Mouse (Mus musculus): Measurements from ENCODE around the gene Tmem117.

The Tmem117 gene

DNA sequence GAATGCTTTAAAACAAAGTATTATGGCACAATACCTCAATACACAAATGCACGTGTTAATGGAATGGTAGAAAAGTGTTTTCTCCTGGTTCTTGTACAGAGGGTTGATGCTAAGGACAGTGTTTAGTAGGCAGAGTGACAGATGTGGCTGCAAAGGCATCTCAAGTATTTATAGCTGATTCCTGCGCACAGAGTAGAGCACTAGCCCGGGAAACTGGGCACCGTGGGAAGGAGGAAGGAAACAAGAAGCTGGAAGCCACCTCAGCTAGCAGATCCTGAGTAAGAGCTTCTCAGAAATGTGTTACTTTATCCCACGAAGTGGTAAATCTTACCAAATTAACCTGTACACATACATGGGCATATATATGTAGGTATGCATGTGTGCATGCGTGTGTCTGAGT, 395.4 kb downstream of the Tmem117 start:
- DNase-seq (ENCODE audit: low read depth, low spot score) = no peak

GRCm38 (mm10) chr15:95028862-95029486, 399.9 kb downstream of the Tmem117 start:
- DNase-seq (ENCODE audit: low read depth, low spot score) = no peak

GRCm38 (mm10) chr15:95029487-95029875, 400.4 kb downstream of the Tmem117 start:
- no peak for DNase-seq (ENCODE audit: low read depth, low spot score)

DNA sequence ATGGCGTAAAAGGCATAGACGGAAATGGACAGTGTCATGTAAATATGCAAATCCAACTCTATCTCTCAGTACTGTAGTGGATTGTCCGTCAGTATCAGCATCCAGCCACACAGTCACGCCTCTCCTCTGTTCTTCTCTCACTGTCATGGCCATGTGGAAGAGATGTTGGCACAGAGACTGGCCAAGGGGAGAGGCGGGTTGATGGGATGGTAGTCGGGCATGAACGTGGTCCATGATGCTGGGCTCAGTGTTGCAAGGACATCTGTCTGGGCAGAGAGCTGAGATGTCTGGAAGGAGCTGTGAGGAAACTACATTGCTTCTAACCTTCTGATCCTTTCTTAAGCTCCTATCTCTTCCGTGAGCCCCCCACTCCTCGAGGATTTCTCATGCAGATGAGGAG, 413.4 kb downstream of the Tmem117 start:
- DNase-seq (ENCODE audit: low read depth, low spot score) = no peak

DNA sequence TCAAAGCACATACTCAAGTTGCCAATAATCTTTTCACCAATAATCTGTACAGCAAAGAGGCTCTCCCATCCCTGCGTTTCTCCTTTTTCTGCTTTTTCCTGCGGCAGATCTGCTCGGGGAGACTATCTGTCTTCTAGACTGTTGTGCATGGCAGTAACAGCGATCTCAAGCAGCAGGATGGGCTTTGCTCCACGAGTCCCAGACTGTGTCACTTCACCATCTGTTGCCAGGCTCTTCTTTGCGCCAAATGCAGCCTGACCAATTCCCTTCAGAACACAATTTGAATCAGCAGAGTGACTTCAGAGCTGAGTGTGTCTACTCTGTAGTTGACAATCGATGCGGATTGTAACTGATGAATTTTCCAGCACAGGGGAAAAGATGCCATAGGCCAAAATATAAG, 415.0 kb downstream of the Tmem117 start:
- no peak for DNase-seq (ENCODE audit: low read depth, low spot score)

- no peak for DNase-seq (ENCODE audit: low read depth, low spot score)
Measured at GRCm38 (mm10) chr15:95047486-95047885, 418.5 kb downstream of the Tmem117 start.

DNA sequence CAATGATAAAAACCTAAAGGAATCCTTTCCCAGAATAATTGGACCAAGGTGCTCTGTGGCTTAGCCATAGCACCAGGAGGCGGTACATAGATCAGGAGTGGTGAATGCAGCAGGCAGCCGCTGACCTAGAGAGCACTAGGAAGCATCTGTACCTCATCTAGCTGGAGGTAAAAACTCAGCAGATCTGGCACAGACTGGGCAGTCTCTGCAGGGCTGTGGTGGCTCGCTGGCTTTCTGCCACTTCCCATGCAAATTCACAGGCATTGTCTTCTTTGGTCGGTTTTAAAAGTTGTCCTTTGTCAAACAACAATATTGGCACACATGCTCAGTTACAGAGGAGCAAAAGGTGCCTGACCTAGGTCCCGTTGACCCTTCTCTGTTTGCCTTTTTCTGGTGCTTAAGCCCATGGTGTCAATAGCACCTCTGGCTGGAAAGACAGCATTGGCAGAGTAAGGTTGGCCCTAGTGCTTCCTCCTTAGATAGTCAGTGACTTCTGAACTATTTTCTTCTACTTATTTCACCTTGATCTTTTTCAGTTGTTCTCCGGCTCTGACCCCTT, 420.2 kb downstream of the Tmem117 start:
- no peak for DNase-seq (ENCODE audit: low read depth, low spot score)

DNA sequence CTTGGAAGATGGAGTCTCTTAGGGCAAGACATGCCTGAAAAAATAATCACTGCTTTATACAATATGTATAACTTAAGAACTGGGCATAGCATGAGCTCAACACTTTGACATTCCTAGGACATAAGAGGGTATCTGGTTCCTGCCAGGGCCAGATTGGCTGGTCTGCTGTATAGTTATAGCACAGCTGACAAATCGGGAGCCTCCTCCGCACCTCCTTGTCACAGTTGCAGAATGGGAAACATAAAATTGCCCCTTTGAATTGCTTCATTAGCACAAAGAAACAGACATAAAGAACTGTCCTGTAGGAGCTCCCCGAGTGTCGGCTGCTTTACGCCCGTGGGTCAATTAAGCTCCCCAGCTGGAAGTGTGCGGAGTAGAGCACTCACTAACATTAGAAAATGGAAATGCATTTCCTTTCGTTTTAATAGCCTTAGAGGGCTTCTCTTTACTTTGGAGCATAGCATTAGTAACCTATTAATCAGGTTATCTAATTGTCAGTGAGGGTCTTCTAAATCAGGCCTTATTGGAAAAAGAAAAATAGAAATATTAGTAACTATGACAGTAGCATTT, 426.1 kb downstream of the Tmem117 start:
- no peak for DNase-seq (ENCODE audit: low read depth, low spot score)

DNA sequence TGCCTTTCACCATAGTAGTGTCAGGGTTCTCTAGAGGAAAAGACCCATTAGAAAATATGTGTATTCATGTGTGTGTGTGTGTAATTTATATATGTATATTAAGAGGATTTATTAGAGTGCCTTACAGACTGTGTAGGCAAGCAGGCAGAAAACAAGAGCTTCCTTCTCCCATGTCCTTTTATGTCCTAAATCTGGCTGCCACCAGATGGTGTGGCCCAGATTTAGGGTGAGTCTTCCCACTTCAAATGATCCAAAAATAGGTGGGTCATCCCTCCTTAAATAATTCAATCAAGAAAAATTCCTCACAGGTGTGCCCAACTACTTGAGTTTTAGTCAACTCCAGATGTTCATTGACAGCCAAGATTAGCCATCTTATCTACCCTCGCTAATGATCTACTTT, 439.0 kb downstream of the Tmem117 start:
- no peak for DNase-seq (ENCODE audit: low read depth, low spot score)

GRCm38 (mm10) chr15:95068799-95069198, 439.8 kb downstream of the Tmem117 start:
- no peak for DNase-seq (ENCODE audit: low read depth, low spot score)

GRCm38 (mm10) chr15:95070881-95071280, 441.8 kb downstream of the Tmem117 start:
- DNase-seq (ENCODE audit: low read depth, low spot score) = no peak

GRCm38 (mm10) chr15:95075356-95075755, 446.3 kb downstream of the Tmem117 start:
- DNase-seq (ENCODE audit: low read depth, low spot score) = no peak

- DNase-seq (ENCODE audit: low read depth, low spot score) = no peak
Measured at GRCm38 (mm10) chr15:95081654-95082053, 452.6 kb downstream of the Tmem117 start.

- DNase-seq (ENCODE audit: low read depth, low spot score) = no peak
Measured at GRCm38 (mm10) chr15:95085962-95086361, 456.9 kb downstream of the Tmem117 start.

GRCm38 (mm10) chr15:95100133-95100532, 471.1 kb downstream of the Tmem117 start:
- no peak for DNase-seq (ENCODE audit: low read depth, low spot score)

GRCm38 (mm10) chr15:95101522-95101921, 472.5 kb downstream of the Tmem117 start:
- DNase-seq (ENCODE audit: low read depth, low spot score) = no peak

DNA sequence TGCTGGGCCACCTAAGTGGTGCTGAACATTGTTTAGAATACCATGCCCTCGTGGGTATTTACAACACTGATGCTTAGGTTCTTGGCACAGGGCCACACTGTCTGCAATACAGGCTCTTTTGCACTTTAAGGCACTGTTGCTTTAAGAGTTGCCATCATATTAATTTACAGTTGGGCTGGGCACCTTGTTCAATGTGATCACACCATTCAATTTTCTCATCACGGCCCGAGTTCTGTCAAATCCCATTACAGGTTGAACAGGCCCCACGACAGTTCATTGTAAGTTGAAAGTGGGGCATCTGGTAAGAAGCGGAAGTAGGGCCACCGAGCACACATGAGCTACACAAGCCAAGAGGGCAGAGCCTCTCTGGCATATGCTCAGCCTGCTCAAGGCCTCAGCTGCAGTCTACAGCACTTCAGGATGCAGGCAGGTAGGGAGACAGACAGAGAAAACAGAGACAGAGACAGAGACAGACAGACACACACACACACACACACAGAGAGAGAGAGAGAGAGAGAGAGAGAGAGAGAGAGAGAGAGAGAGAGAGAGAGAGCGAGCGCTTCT, 478.3 kb downstream of the Tmem117 start:
- no peak for DNase-seq (ENCODE audit: low read depth, low spot score)

DNA sequence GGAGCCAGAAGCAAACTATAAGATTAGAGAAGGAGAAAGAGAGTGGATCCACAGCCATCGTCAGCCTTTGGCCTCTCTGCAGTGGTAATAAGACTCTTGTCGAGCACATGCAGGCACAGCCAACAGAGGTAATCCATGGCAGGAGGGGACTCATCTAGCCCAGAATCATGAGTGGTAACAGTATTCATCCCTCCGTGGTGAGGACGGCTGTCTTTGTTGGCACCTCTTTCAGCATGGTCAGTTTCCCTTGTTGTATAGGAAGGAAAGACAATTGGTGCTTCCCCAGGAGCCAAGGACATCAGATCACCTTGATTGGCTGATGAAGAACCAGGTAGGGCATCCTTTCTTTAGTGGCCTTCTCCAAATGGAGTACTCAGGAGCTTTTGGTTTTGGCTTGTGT, 479.6 kb downstream of the Tmem117 start:
- no peak for DNase-seq (ENCODE audit: low read depth, low spot score)

GRCm38 (mm10) chr15:95131401-95131800, 502.4 kb downstream of the Tmem117 start:
- DNase-seq (ENCODE audit: low read depth, low spot score) = peak; percentile 26

DNA sequence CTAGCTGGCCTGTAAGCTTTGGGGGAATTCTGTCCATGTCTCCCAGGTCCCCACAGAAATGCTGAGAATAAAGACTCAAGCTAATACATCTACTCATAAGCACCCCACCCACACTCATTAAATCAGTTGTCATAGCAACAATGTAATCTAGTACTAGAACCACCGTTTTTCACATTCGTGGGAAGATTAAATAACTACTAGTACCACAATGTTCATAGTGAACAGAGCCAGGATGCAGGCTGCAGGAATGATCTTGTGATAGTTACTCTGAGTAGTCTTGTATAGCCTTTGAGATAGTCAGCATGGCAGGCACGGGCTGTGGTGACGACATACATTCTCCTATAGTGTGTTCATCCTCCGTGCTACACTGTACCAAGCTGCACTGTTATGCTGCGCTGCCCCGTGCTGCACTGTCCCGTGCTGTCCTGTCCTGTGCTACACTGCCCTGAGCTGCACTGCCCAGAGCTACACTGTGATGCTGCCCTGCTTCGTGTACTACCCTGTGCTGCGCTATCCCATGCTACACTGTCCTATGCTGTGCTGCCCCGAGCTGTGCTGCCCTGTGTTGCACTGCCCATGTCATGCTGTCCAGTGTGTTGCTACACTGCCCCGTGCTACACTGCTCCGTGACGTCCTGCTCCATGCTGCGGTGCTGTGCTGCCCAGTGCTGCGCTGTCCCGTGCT, 507.0 kb downstream of the Tmem117 start:
- DNase-seq (ENCODE audit: low read depth, low spot score) = no peak

- DNase-seq (ENCODE audit: low read depth, low spot score) = no peak
Measured at GRCm38 (mm10) chr15:95137018-95137810, 508.2 kb downstream of the Tmem117 start.

Measured in ES-CJ7 (cell line).